Mouse (Mus musculus) ES-Bruce4 (cell line): Measurements from ENCODE around the gene Gm21969. TPM values are rescaled to one million over a fixed set of nuclear protein-coding genes. Genes with fewer than 3 reads are reported as not detected.

Source experiments
- H3K27ac ChIP-seq: 2 replicates; pipeline ENCODE4 v1.5.1; 2012; ENCODE audit warnings: low read length, inconsistent platforms; ENCODE audit not compliant: insufficient read depth
- H3K27me3 ChIP-seq: 2 replicates; pipeline ENCODE4 v1.6.1; 2012; ENCODE audit warnings: mild to moderate bottlenecking, low read length, inconsistent platforms; ENCODE audit not compliant: control insufficient read depth, poor library complexity, insufficient read depth, severe bottlenecking
- H3K36me3 ChIP-seq: 2 replicates; pipeline ENCODE4 v1.6.1; 2012; ENCODE audit warnings: inconsistent platforms, mild to moderate bottlenecking, low read length, moderate library complexity; ENCODE audit not compliant: control insufficient read depth, poor library complexity, insufficient read depth, severe bottlenecking
- H3K4me1 ChIP-seq: one replicate; pipeline ENCODE4 v1.8.1; 2011; ENCODE audit warnings: low read length; ENCODE audit not compliant: control insufficient read depth, insufficient read depth
- H3K4me3 ChIP-seq: 2 replicates; pipeline ENCODE4 v1.5.1; 2011; ENCODE audit warnings: low read depth, mild to moderate bottlenecking, low read length
- H3K9ac ChIP-seq: 2 replicates; pipeline ENCODE4 v1.6.1; 2012; ENCODE audit warnings: low read depth, mild to moderate bottlenecking, inconsistent platforms; ENCODE audit not compliant: poor library complexity, severe bottlenecking
- H3K9me3 ChIP-seq: replicated peaks from 2 replicates; pipeline ENCODE4 v1.6.1; 2012; ENCODE audit warnings: mild to moderate bottlenecking, low read length, inconsistent platforms; ENCODE audit not compliant: control insufficient read depth, poor library complexity, insufficient read depth, severe bottlenecking
- CTCF ChIP-seq: IDR thresholded peaks from one replicate; pipeline ENCODE4 v1.8.1; 2011; ENCODE audit warnings: low read depth, low read length
- EP300 ChIP-seq: IDR thresholded peaks from 2 replicates; pipeline ENCODE4 v1.6.1; 2011; ENCODE audit warnings: low read depth, low read length; ENCODE audit not compliant: insufficient read depth
- POLR2A ChIP-seq: IDR thresholded peaks from one replicate; pipeline ENCODE4 v1.8.1; 2011; ENCODE audit warnings: low read length; ENCODE audit not compliant: insufficient read depth
- polyA plus RNA-seq: library from polyadenylated mRNA; stranded (reverse); fragments of >200 nt; gene quantifications from 2 replicates; pipeline ENCODE4 v1.2.4, GENCODE M21; 2011; ENCODE audit warnings: low read depth; ENCODE audit not compliant: missing spikeins, insufficient read depth, insufficient read length

Gm21969 gene
- polyA plus RNA-seq, 1 experiment = not detected

- no peak overlapping the region for H3K4me3 ChIP-seq
- no peak for TF ChIP-seq POLR2A
- no peak for TF ChIP-seq EP300
- no peak for TF ChIP-seq CTCF
- H3K9me3 ChIP-seq = no peaks in the 10 kb centered on the region
- no peaks in the 10 kb centered on the region for H3K36me3 ChIP-seq
- H3K27ac ChIP-seq = no peak overlapping the region
- H3K27me3 ChIP-seq = no peaks in the 10 kb centered on the region
- no peak overlapping the region for H3K9ac ChIP-seq
- H3K4me1 ChIP-seq = peaks cover 8% of the 10 kb centered on the region
These were observed 19.2 kb upstream of the Gm21969 start for GRCm38 (mm10) chr4:139583629-139584245.

- H3K36me3 ChIP-seq = no peaks in the 10 kb centered on the region
- H3K27ac ChIP-seq = no peak overlapping the region
- H3K4me1 ChIP-seq = peaks cover 10% of the 10 kb centered on the region
- H3K4me3 ChIP-seq = no peak overlapping the region
- no peak overlapping the region for H3K9ac ChIP-seq
- no peaks in the 10 kb centered on the region for H3K27me3 ChIP-seq
- H3K9me3 ChIP-seq = no peaks in the 10 kb centered on the region
- TF ChIP-seq POLR2A = no peak
- no peak for TF ChIP-seq CTCF
- no peak for TF ChIP-seq EP300
These were observed 18.3 kb upstream of the Gm21969 start for GRCm38 (mm10) chr4:139584704-139585103.

DNA sequence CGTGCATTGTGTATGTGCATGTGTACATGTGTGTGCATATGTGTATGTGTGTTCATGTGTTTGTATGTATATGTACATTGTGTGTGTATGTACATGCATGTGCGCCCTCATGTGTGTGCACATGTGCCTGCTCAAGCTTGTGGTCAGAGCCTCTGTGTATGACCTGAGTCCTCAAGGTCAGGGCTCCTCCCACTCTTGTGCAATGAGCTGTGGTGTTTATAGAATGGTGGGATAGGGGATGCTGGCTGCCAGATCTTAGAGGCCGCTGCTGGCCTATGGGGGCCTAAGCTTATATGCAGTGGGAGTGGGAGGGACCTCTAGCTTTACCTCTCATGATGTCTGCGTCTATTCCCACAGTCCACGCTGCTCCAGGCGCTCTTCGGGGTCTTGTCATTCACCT lies 17.3 kb upstream of the Gm21969 start:
- TF ChIP-seq EP300 (no peak), POLR2A (no peak), CTCF (no peak)
- H3K36me3 ChIP-seq = no peaks in the 10 kb centered on the region
- no peak overlapping the region for H3K4me3 ChIP-seq
- no peaks in the 10 kb centered on the region for H3K9me3 ChIP-seq
- peaks cover 18% of the 10 kb centered on the region for H3K4me1 ChIP-seq
- no peak overlapping the region for H3K27ac ChIP-seq
- H3K27me3 ChIP-seq = no peaks in the 10 kb centered on the region
- no peak overlapping the region for H3K9ac ChIP-seq

DNA sequence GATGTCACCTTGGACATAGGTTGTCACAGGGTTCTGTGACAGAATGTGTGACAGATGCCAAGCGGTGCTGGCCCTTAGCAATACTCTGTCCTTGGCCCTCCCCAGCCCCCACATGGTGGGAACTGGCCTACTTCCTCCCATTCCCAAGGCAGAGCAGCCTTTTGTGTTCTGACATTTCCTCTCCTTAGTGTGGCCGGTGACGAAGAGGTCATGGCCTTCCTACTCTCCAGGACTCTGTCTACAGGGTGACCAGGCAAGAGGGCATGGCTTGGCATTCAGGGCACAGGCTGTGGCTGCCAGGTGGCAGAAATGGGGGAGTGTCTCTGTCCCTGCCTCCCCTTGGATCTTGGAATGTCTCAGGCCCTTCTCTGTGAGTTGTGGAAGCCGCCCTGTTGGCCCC lies 15.6 kb upstream of the Gm21969 start:
- H3K4me1 ChIP-seq = peaks cover 16% of the 10 kb centered on the region
- no peak overlapping the region for H3K4me3 ChIP-seq
- no peak overlapping the region for H3K9ac ChIP-seq
- no peaks in the 10 kb centered on the region for H3K36me3 ChIP-seq
- TF ChIP-seq CTCF (no peak), POLR2A (no peak), EP300 (0 out of 2 replicates have a peak, but pooled peaks have one; percentile 4)
- H3K27ac ChIP-seq = no peak overlapping the region
- no peaks in the 10 kb centered on the region for H3K27me3 ChIP-seq
- no peaks in the 10 kb centered on the region for H3K9me3 ChIP-seq

DNA sequence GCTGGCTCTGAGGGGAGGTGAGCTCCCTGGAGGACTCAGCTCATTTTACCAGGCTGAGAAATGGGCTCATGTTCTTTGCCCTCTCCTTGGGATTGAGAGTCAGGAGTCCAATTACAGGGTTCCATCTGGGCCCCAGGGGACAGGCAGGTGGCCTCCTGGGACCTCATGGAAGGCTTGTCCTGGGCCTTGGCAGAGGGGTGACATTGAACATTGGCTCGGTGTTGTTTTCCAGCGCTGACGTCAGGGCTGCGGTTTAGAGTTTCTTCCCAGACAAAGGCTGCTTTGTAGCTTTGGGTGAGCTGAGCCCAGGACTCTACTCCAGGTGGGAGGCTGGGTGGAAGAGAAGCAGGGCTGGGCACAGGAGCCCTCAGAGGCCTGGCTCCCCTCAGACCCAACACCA lies 15.2 kb upstream of the Gm21969 start:
- no peaks in the 10 kb centered on the region for H3K27me3 ChIP-seq
- no peak overlapping the region for H3K27ac ChIP-seq
- H3K36me3 ChIP-seq = no peaks in the 10 kb centered on the region
- peaks cover 16% of the 10 kb centered on the region for H3K4me1 ChIP-seq
- H3K9me3 ChIP-seq = no peaks in the 10 kb centered on the region
- no peak overlapping the region for H3K9ac ChIP-seq
- TF ChIP-seq EP300 (no peak), POLR2A (no peak), CTCF (no peak)
- H3K4me3 ChIP-seq = no peak overlapping the region

DNA sequence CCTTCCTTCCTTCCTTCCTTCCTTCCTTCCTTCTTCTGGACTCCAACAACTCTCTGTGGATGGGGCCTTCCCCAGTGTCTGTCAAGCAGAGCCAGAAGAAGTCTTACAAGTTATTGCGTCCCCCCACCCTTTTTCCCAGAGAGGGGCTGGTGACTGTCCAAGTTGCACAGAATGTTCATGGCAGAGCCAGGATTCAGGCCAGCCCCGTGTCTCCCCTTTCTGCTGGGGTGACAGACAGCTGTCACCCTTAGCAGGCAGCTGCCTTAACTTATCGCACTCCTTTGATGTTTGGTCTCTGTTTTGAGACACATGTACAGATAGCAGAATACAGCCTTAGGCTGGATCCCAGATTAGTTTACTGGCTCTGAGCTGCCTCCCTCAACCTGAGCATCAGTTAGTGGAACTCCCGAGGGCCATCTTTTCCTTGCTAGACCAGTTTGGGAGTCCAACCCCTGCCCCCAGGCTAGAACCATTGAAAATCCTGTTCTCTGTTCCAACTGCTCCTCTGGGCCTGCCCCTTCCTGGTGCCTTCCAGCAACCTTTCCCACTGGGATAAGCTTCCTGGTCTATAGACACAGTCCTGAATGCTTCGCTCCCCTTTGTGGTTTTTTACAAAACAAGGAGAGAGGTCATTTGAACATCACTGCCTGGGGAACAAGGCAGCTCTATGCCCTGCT lies 13.5 kb upstream of the Gm21969 start:
- no peak overlapping the region for H3K4me3 ChIP-seq
- TF ChIP-seq CTCF (no peak), EP300 (peak; percentile 91)
- H3K36me3 ChIP-seq = no peaks in the 10 kb centered on the region
- H3K4me1 ChIP-seq = peaks cover 24% of the 10 kb centered on the region
- H3K9me3 ChIP-seq = no peaks in the 10 kb centered on the region
- no peak overlapping the region for H3K9ac ChIP-seq
- H3K27ac ChIP-seq = peak overlapping the region; percentile 50
- H3K27me3 ChIP-seq = no peaks in the 10 kb centered on the region
